In the genomic region with DNA sequence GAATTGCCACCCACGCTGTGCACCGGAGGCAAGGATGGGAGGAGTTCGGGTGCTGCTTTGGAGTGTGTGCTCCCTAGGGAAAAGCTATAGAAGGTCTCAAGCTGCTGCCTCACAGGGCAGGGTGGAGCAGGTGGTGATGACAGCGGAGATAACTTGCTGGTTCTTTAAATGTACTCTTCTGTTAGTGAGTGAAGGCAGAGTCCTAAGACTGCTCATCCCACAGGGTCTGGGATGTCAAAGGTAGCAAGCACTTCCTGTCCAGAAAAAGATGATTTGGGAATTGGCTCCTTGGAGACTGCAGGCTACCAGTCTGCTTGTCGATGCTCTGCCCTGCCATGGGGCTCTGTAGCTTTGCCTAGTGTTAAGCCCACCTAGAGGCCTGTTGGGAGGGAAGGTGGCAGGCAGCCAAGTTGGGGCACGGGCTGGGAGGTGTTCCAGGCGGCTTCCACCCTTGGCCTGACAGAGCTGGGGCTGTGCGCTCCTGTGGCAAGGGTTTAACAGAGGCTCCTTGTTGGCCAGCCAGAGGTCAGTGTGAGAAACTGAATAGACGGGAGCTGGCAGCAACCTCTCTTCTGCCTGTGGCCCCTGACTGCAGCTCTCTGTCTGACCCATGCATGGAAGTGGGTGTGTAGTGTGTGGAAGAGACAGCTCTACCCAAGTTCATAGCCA, we compare ENCODE assay signal across 9 mouse cellular contexts. TPM values are rescaled to one million over a fixed set of nuclear protein-coding genes. Genes with fewer than 3 reads are reported as not detected.
DNase-seq lines count a peak whose midpoint lies in the region; ATAC-seq lines count a peak whose summit lies in the region.
"Had no signal": no experiment of that assay in that cellular context is flagged by ENCODE, and none has a peak within 500 bp of the region (broad histone marks: within the 10 kb centered on the region; RNA-seq: fewer than 3 reads in every experiment).

No protein-coding gene starts in this region.

- H3K4me2 ChIP-seq in hindbrain, embryonic 13.5 days, result no peak overlapping the region
- H3K4me2 ChIP-seq in forebrain, embryonic 15.5 days (replicated peaks), result no peak overlapping the region
- no peak overlapping the region for H3K4me2 ChIP-seq in liver, embryonic 15.5 days

- H3K27me3 ChIP-seq in hindbrain, embryonic 13.5 days, result no peaks in the 10 kb centered on the region
- H3K27me3 ChIP-seq in hindbrain, embryonic 10.5 days (ENCODE audit: insufficient read depth, poor library complexity, severe bottlenecking), result no peaks in the 10 kb centered on the region
- no peaks in the 10 kb centered on the region for H3K27me3 ChIP-seq in forebrain, embryonic 15.5 days
- H3K27me3 ChIP-seq in liver, embryonic 15.5 days, result no peaks in the 10 kb centered on the region

- H3K9me3 ChIP-seq in hindbrain, embryonic 13.5 days, result no peaks in the 10 kb centered on the region
- H3K9me3 ChIP-seq in hindbrain, embryonic 10.5 days, result no peaks in the 10 kb centered on the region
- no peaks in the 10 kb centered on the region for H3K9me3 ChIP-seq in forebrain, embryonic 15.5 days
- H3K9me3 ChIP-seq in liver, embryonic 15.5 days (replicated peaks), result no peaks in the 10 kb centered on the region

- no peak for DNase-seq in hindbrain, embryonic 10.5 days (ENCODE audit: low spot score)
- DNase-seq in adipocyte (ENCODE audit: low spot score), result peak; percentile 34
- DNase-seq in kidney, adult 18-20 months, result peak; percentile 52
- DNase-seq in spleen, postnatal 14 days (ENCODE audit: low spot score in 2 of 2), result no peak
- DNase-seq in urinary bladder, postnatal 10 days (ENCODE audit: low spot score), result no peak

- no peak overlapping the region for H3K9ac ChIP-seq in hindbrain, embryonic 13.5 days
- no peak overlapping the region for H3K9ac ChIP-seq in forebrain, embryonic 15.5 days (replicated peaks)
- no peak overlapping the region for H3K9ac ChIP-seq in liver, embryonic 15.5 days

- H3K4me3 ChIP-seq in hindbrain, embryonic 13.5 days, result no peak overlapping the region
- H3K4me3 ChIP-seq in hindbrain, embryonic 10.5 days, result no peak overlapping the region
- no peak overlapping the region for H3K4me3 ChIP-seq in forebrain, embryonic 15.5 days
- no peak overlapping the region for H3K4me3 ChIP-seq in liver, embryonic 15.5 days (replicated peaks)
- H3K4me3 ChIP-seq: erythroblast, embryonic 14.5 days had no signal

- peak; percentile 80 for ATAC-seq in hindbrain, embryonic 13.5 days (ENCODE audit: low FRiP score)
- peak; percentile 96 for ATAC-seq in forebrain, embryonic 15.5 days (replicated peaks)
- peak; percentile 29; the same call in 1 of the 2 replicates for ATAC-seq in liver, embryonic 15.5 days (ENCODE audit: insufficient read depth)

- H3K4me1 ChIP-seq in hindbrain, embryonic 13.5 days (replicated peaks), result peaks cover 27% of the 10 kb centered on the region
- H3K4me1 ChIP-seq in hindbrain, embryonic 10.5 days (replicated peaks), result peaks cover 35% of the 10 kb centered on the region
- H3K4me1 ChIP-seq in forebrain, embryonic 15.5 days, result peaks cover 15% of the 10 kb centered on the region
- peaks cover 82% of the 10 kb centered on the region for H3K4me1 ChIP-seq in liver, embryonic 15.5 days (replicated peaks)

- 63% methylated on average over 9 of the region's 9 CpGs for WGBS in hindbrain, embryonic 13.5 days
- WGBS in hindbrain, embryonic 10.5 days, result 86% methylated on average over 9 of the region's 9 CpGs
- WGBS in forebrain, embryonic 15.5 days, result 49% methylated on average over 9 of the region's 9 CpGs
- 71% methylated on average over 9 of the region's 9 CpGs for WGBS in liver, embryonic 15.5 days (ENCODE audit: insufficient replicate concordance)

- no peaks in the 10 kb centered on the region for H3K36me3 ChIP-seq in hindbrain, embryonic 13.5 days
- H3K36me3 ChIP-seq in hindbrain, embryonic 10.5 days, result peaks cover 29% of the 10 kb centered on the region
- H3K36me3 ChIP-seq in forebrain, embryonic 15.5 days, result no peaks in the 10 kb centered on the region
- H3K36me3 ChIP-seq in liver, embryonic 15.5 days (replicated peaks), result peaks cover 30% of the 10 kb centered on the region

- H3K27ac ChIP-seq in hindbrain, embryonic 13.5 days, result no peak overlapping the region
- no peak overlapping the region; the same call in 1 of the 2 replicates for H3K27ac ChIP-seq in hindbrain, embryonic 10.5 days
- peak overlapping the region; percentile 11; the same call in 1 of the 2 replicates for H3K27ac ChIP-seq in forebrain, embryonic 15.5 days (replicated peaks)
- H3K27ac ChIP-seq in liver, embryonic 15.5 days (replicated peaks), result 0 out of 2 replicates have a peak overlapping the region, but pooled peaks have one; percentile 0

RNA-seq across cellular contexts. Expression of a gene that starts 13.5 kb away (rescaled TPM):
- polyA plus RNA-seq in hindbrain, embryonic 13.5 days (2015; fragmentation: Nextera tagmentation; extraction: Ambion mirVana), result 17.3 and 18.1 TPM in 2 replicates
- polyA plus RNA-seq in hindbrain, embryonic 10.5 days (2016; fragmentation: Nextera tagmentation; extraction: Ambion mirVana), result 49.0 and 53.1 TPM in 2 replicates
- 18.0 and 19.8 TPM in 2 replicates for polyA plus RNA-seq in forebrain, embryonic 15.5 days (2015; fragmentation: Nextera tagmentation; extraction: Ambion mirVana)
- polyA plus RNA-seq in liver, embryonic 15.5 days (2015; fragmentation: Nextera tagmentation; extraction: Ambion mirVana), result 22.8 and 23.2 TPM in 2 replicates

RNA-seq across cellular contexts. Expression of a gene that starts 37.5 kb away (rescaled TPM):
- 50.4 and 52.4 TPM in 2 replicates for polyA plus RNA-seq in hindbrain, embryonic 13.5 days (2015; fragmentation: Nextera tagmentation; extraction: Ambion mirVana)
- polyA plus RNA-seq in hindbrain, embryonic 10.5 days (2016; fragmentation: Nextera tagmentation; extraction: Ambion mirVana), result 35.8 and 44.0 TPM in 2 replicates
- polyA plus RNA-seq in forebrain, embryonic 15.5 days (2015; fragmentation: Nextera tagmentation; extraction: Ambion mirVana), result 48.5 and 51.8 TPM in 2 replicates
- polyA plus RNA-seq in liver, embryonic 15.5 days (2015; fragmentation: Nextera tagmentation; extraction: Ambion mirVana), result 25.7 and 26.5 TPM in 2 replicates

Comparison
In these comparisons a context has a peak if more than half of its experiments do, and no peak if none do; other contexts are left out.
1. ATAC-seq: peak in every context shown above with its lines; median percentile 96 in forebrain, embryonic 15.5 days; 80 in hindbrain, embryonic 13.5 days; 29 in liver, embryonic 15.5 days.
2. H3K27ac ChIP-seq: peak in forebrain, embryonic 15.5 days (single experiment) and liver, embryonic 15.5 days (single experiment); none in hindbrain, embryonic 13.5 days (single experiment) and hindbrain, embryonic 10.5 days (single experiment).
3. DNase-seq: peak in adipocyte (single experiment) and kidney, adult 18-20 months (single experiment); none in hindbrain, embryonic 10.5 days (single experiment), spleen, postnatal 14 days (0 of 2) and urinary bladder, postnatal 10 days (single experiment).